Mouse (Mus musculus) G1E (cell line): ENCODE measurements around the gene B4galt7. TPM values are rescaled to one million over a fixed set of nuclear protein-coding genes. Genes with fewer than 3 reads are reported as not detected.

Experiments used
- ATAC-seq: 2 replicates; pipeline ENCODE4 v1.8.0; 2016; ENCODE audit warnings: mild to moderate bottlenecking; ENCODE audit not compliant: insufficient number of reproducible peaks, poor library complexity, low FRiP score, severe bottlenecking; ENCODE audit errors: extremely low read depth
- DNase-seq: peaks from one replicate; pipeline ENCODE4 v3.0.0; 2012; ENCODE audit warnings: low spot score
- H3K27me3 ChIP-seq: 2 replicates; pipeline ENCODE4 v1.6.1; 2012; ENCODE audit warnings: mild to moderate bottlenecking, low read length, inconsistent platforms; ENCODE audit not compliant: insufficient read depth
- H3K36me3 ChIP-seq: replicated peaks from 2 replicates; pipeline ENCODE3; 2012; ENCODE audit warnings: mild to moderate bottlenecking, inconsistent platforms
- H3K4me1 ChIP-seq: 2 replicates; pipeline ENCODE4 v1.6.1; 2012; ENCODE audit warnings: low read depth, low read length, inconsistent platforms, mixed read lengths; ENCODE audit not compliant: insufficient read depth
- H3K4me3 ChIP-seq: 2 replicates; pipeline ENCODE4 v1.5.1; 2012; ENCODE audit warnings: low read depth, mild to moderate bottlenecking, inconsistent platforms, low read length, moderate library complexity, mixed read lengths
- H3K9me3 ChIP-seq: replicated peaks from 2 replicates; pipeline ENCODE4 v1.6.1; 2012; ENCODE audit warnings: inconsistent platforms
- CTCF ChIP-seq: IDR thresholded peaks from 2 replicates; pipeline ENCODE4 v1.5.1; 2012; ENCODE audit warnings: low read depth, low read length, inconsistent platforms, mixed read lengths
- GATA1 ChIP-seq: IDR thresholded peaks from 2 replicates; pipeline ENCODE4 v1.6.1; 2012; ENCODE audit warnings: borderline replicate concordance, low read length, inconsistent platforms, mixed read lengths
- GATA2 ChIP-seq: IDR thresholded peaks from 2 replicates; pipeline ENCODE4 v1.6.1; 2012; ENCODE audit warnings: low read depth, low read length, inconsistent platforms, borderline replicate concordance
- POLR2AphosphoS5 ChIP-seq: IDR thresholded peaks from 2 replicates; pipeline ENCODE4 v1.6.1; 2012; ENCODE audit warnings: low read depth, low read length, inconsistent platforms; ENCODE audit not compliant: insufficient replicate concordance
- TAL1 ChIP-seq: conservative IDR thresholded peaks from 2 replicates; pipeline ENCODE4 v1.6.1; 2012; ENCODE audit warnings: low read depth, low read length, inconsistent platforms, mixed read lengths
- polyA plus RNA-seq: library from polyadenylated mRNA; stranded (reverse); fragments of >175 nt; gene quantifications from 2 replicates; pipeline ENCODE4 v1.2.3, GENCODE M21; 2012
- total RNA-seq, 2 experiments: library from RNA; stranded (forward) in 1 of 2; stranded (reverse) in 1 of 2; fragments of 200-1000 nt in 1 of 2; fragments of >200 nt in 1 of 2; fragmentation: Nextera tagmentation in 1 of 2; gene quantifications; 2 replicates each; pipeline ENCODE4 v1.2.3; 2014 to 2017

Gene B4galt7
- total and polyA plus RNA-seq, 3 experiments = 7.4 to 17.6 (median 15.4) TPM

DNA sequence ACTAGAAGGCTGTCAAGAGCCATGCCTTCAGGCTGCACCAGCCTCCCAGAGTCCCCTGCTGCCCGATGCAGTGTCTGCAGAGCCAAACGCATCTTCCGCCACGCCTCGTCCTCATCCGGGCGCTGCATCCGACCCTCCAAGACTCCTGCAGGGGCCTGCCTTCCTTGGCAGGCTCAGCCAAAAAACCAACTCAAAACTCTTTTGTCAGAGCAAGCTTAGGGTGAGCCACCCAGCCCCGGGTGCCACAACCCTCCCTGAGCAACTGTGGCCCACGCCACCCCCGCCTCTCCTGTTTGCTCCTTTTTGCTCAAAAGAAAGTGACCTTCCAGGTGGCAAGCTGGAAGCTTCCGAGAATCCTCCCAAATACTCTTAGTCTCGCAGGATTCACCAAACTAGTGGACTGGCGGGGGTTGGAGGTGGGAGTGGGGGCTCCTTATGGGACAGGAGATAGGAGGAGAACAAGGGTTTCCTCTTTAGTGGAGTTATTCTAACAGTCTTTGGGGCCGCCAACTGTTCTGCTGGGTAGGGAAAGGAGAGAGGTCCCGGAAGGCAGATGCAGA lies 29.9 kb upstream of the B4galt7 start:
- H3K36me3 ChIP-seq = peaks cover 45% of the 10 kb centered on the region
- H3K9me3 ChIP-seq = peaks cover 3% of the 10 kb centered on the region; the same call in 1 of the 2 replicates
- DNase-seq (no peak), ATAC-seq (no peak)
- TF ChIP-seq TAL1 (no peak), POLR2AphosphoS5 (no peak), GATA1 (no peak), GATA2 (no peak), CTCF (no peak)
- peaks cover 27% of the 10 kb centered on the region for H3K4me1 ChIP-seq
- H3K4me3 ChIP-seq = peak overlapping the region; percentile 93
- no peaks in the 10 kb centered on the region for H3K27me3 ChIP-seq

DNA sequence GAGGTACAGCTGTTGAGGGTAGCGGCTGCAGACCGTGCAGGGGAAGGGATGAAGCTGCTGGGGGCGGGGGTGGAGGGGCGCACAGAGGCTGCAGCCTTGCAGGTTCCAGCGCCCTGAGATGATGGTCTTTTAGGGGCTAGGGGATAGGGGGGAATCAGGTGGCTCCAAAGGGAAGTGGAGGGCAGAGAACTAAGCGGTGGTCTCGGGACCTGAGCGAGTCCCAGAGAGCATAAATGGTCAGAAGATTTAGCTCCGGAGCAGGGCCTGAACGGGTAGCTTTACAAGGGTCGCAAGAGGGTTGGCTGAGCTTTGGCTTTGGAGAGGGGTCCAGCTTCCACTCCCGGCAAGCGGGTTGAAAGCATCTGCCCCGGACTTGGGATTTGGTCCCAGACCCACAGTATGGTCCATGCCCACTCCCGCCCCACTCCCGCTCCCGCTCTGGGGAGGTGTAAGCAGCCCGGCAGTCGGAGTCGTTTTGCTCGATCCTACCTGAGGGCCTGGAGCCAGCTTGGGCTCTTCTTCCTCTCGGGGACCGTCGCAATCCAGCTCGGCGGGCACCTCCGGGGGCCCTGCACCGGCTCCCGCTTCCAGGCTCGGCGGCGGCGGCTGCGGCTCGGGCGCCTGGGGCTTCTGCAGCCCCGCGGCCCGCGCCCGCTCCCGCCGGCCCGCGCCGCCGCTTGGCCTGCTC lies 29.3 kb upstream of the B4galt7 start:
- TF ChIP-seq TAL1 = no peak
- TF ChIP-seq GATA1 = no peak
- TF ChIP-seq CTCF = no peak
- no peak for TF ChIP-seq POLR2AphosphoS5
- no peak for TF ChIP-seq GATA2
- peaks cover 38% of the 10 kb centered on the region for H3K36me3 ChIP-seq
- ATAC-seq = peak; percentile 47; the same call in 1 of the 2 replicates
- H3K27me3 ChIP-seq = no peaks in the 10 kb centered on the region
- peaks cover 3% of the 10 kb centered on the region; the same call in 1 of the 2 replicates for H3K9me3 ChIP-seq
- peaks cover 27% of the 10 kb centered on the region for H3K4me1 ChIP-seq
- peak overlapping the region; percentile 93 for H3K4me3 ChIP-seq
- peak; percentile 57 for DNase-seq

DNA sequence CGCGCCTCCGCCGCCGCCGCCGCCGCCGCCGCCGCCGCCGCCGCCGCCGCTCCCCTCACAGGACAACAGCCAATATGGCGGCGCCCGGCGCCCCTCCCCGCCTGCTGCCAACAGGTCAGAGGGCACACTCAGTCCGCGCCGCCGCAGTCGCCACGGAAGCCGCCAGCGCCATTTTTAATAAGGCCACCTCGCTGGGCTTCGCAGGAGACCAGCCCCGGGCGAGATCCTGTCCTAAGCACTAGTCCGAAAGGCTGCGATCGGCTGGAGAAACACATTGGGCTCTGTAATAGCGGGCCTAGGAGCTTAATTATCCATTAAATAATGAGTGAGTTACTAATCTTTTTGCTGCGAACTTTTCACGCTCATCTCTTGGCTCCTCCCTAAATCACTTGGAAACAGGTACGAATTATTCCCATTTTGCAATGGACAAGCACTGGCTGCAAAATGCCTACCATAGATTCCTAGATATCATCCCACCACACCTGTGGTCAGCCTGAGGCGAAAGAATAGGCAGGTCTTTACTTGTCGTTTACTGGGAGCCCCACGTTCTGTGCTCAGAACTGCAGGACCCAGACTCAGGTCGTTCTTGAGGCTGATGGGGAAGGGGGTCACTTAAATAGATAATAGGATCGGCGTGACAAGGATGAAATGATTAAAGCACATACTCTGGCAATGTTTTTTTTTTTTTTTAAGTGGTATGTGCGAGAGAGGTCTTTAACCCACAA lies 28.5 kb upstream of the B4galt7 start, which contains the start of gene Fam193b:
Fam193b (minus strand) TSS at position 94 of the 725 bp plus-strand sequence.
- H3K36me3 ChIP-seq = peaks cover 31% of the 10 kb centered on the region
- ATAC-seq = peak; percentile 69
- TF ChIP-seq POLR2AphosphoS5 = no peak
- TF ChIP-seq GATA2 = no peak
- no peaks in the 10 kb centered on the region for H3K27me3 ChIP-seq
- H3K4me3 ChIP-seq = peak within 1 kb of the TSS; percentile 93
- peaks cover 3% of the 10 kb centered on the region; the same call in 1 of the 2 replicates for H3K9me3 ChIP-seq
- DNase-seq = peak; percentile 87
- peaks cover 25% of the 10 kb centered on the region for H3K4me1 ChIP-seq

DNA sequence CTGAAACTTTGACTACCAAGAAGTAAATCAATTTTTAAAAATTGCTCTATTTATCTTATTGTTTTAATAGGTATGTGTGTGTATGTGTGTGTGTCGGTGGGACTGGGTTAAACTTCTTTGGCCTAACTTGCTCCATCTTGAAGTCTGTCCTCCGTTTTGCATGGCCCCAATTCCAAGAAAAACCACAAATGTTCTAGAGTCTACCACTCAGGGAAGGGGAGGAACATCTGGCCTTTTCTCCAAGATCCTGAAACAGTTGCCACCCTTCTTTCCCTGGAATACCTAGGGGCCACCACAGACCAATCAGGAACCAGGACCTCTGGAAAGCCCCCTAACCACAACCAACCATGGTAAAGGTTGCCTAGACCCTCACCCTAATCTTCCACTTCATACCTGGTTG lies 27.7 kb upstream of the B4galt7 start:
- TF ChIP-seq CTCF (no peak), GATA2 (no peak), POLR2AphosphoS5 (no peak), TAL1 (no peak), GATA1 (no peak)
- Histone ChIP-seq H3K27me3 (no peaks in the 10 kb centered on the region), H3K4me3 (peak overlapping the region; percentile 54; the same call in 1 of the 2 replicates), H3K36me3 (peaks cover 24% of the 10 kb centered on the region), H3K9me3 (peaks cover 3% of the 10 kb centered on the region; the same call in 1 of the 2 replicates), H3K4me1 (peaks cover 25% of the 10 kb centered on the region)
- ATAC-seq = no peak
- DNase-seq = peak; percentile 23

DNA sequence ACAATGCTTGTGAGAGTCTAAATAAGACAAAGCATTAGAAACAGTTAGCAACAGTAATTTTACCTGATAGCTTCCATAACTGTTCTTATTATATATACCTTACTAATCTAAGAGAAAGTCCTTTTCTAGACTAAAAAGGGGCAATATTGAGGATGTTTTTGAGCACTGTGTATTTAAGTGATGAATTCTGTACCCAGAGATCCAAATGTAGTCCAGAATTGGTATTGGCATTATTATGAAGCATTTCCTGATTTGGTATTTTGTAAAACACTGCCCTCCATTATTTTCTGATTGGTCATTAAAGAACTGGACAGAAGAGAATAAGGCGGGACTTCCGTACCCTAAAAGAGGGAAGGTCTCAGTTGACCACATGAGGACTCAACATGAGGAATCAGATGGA lies 26.3 kb upstream of the B4galt7 start, which contains the start of gene Tmed9:
Tmed9 (plus strand) TSS at position 301 of the 400 bp plus-strand sequence.
- Histone ChIP-seq H3K4me3 (no peak within 1 kb of the TSS), H3K4me1 (peaks cover 21% of the 10 kb centered on the region), H3K9me3 (peaks cover 6% of the 10 kb centered on the region), H3K27me3 (no peaks in the 10 kb centered on the region), H3K36me3 (peaks cover 11% of the 10 kb centered on the region)
- DNase-seq = no peak
- TF ChIP-seq POLR2AphosphoS5 (no peak), GATA2 (no peak), CTCF (no peak), GATA1 (no peak), TAL1 (no peak)
- no peak for ATAC-seq

DNA sequence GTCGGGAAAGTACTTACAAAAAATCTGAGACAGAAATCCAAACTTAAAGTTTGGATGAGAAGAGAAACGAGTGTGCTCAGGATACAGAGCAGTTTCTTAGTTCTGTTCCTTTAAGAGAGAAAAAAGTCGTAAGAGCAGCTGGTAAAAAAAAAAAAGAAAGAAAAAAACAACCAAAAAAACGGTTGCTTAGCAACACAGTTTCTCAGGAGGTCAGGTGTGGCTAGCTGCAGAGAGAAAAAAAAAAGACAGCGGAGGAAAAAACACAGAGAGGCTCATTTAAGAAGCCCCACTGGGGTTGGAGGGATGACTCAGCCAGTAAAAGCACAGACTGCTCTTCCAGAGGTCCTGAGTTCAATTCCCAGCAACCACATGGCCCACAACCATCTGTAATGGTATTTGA lies 25.4 kb upstream of the B4galt7 start:
- ATAC-seq (no peak), DNase-seq (no peak)
- TF ChIP-seq GATA2 = no peak
- TF ChIP-seq TAL1 = no peak
- TF ChIP-seq GATA1 = no peak
- TF ChIP-seq POLR2AphosphoS5 = no peak
- TF ChIP-seq CTCF = no peak
- Histone ChIP-seq H3K4me3 (no peak overlapping the region), H3K36me3 (peaks cover 4% of the 10 kb centered on the region), H3K4me1 (peaks cover 16% of the 10 kb centered on the region), H3K9me3 (peaks cover 6% of the 10 kb centered on the region), H3K27me3 (no peaks in the 10 kb centered on the region)
